Mouse (Mus musculus) ES-CJ7 (cell line): ENCODE results near the gene Psmd4.
A peak's percentile ranks its signal among the peaks of the same experiment; 100 is the strongest.
"Not testable (repeated sequence)": the region's sequence is repeated elsewhere in the genome, so short reads cannot be mapped to it uniquely, and the experiment has no call there.

ENCODE experiments used
- DNase-seq: peaks from one replicate; pipeline ENCODE4 v3.0.0; 2011; ENCODE audit warnings: low read depth, low spot score

The Psmd4 gene

GRCm38 (mm10) chr3:95042166-95042837 lies at the start of gene Psmd4:
Gene Psmd4 (minus strand): TSS chr3:95042614.
- peak; percentile 98 for DNase-seq

GRCm38 (mm10) chr3:95088071-95088470 lies 45.7 kb upstream of the Psmd4 start:
- DNase-seq = no peak

GRCm38 (mm10) chr3:95071606-95072005 lies 29.2 kb upstream of the Psmd4 start:
- peak; percentile 68 for DNase-seq

GRCm38 (mm10) chr3:95066570-95066969 lies 24.2 kb upstream of the Psmd4 start:
- DNase-seq = peak; percentile 81

- no peak for DNase-seq
These were observed 23.7 kb upstream of the Psmd4 start for GRCm38 (mm10) chr3:95066095-95066494.

GRCm38 (mm10) chr3:95065553-95065952 lies 23.1 kb upstream of the Psmd4 start:
- DNase-seq = no peak

- no peak for DNase-seq
These were observed 21.3 kb upstream of the Psmd4 start for GRCm38 (mm10) chr3:95063741-95064140.

GRCm38 (mm10) chr3:95058078-95058477 lies 15.7 kb upstream of the Psmd4 start:
- DNase-seq = no peak

- no peak for DNase-seq
These were observed 13.9 kb upstream of the Psmd4 start for GRCm38 (mm10) chr3:95056275-95056674.

GRCm38 (mm10) chr3:95054481-95055260 lies 12.3 kb upstream of the Psmd4 start:
- DNase-seq = no peak

GRCm38 (mm10) chr3:95053701-95054100 lies 11.3 kb upstream of the Psmd4 start:
- peak; percentile 86 for DNase-seq

- DNase-seq = peak; percentile 48
These were observed 10.5 kb upstream of the Psmd4 start for GRCm38 (mm10) chr3:95052959-95053358.

- DNase-seq = no peak
These were observed 5.5 kb upstream of the Psmd4 start for GRCm38 (mm10) chr3:95047914-95048313.

GRCm38 (mm10) chr3:95046462-95047057 lies 4.1 kb upstream of the Psmd4 start:
- DNase-seq = no peak

- DNase-seq = no peak
These were observed 837 bp upstream of the Psmd4 start for GRCm38 (mm10) chr3:95043251-95043650.

GRCm38 (mm10) chr3:95042838-95043229 lies 420 bp upstream of the Psmd4 start:
- DNase-seq = no peak

GRCm38 (mm10) chr3:95041625-95042024 lies 789 bp downstream of the Psmd4 start:
- no peak for DNase-seq

GRCm38 (mm10) chr3:95029953-95030352 lies 12.5 kb downstream of the Psmd4 start:
- DNase-seq = peak; percentile 30

GRCm38 (mm10) chr3:95029291-95029827 lies 13.1 kb downstream of the Psmd4 start:
- DNase-seq = not testable (repeated sequence)

GRCm38 (mm10) chr3:95028603-95029002 lies 13.8 kb downstream of the Psmd4 start:
- DNase-seq = no peak

GRCm38 (mm10) chr3:95027701-95028100 lies 14.7 kb downstream of the Psmd4 start:
- DNase-seq = no peak

GRCm38 (mm10) chr3:95027057-95027645 lies 15.3 kb downstream of the Psmd4 start:
- peak; percentile 34 for DNase-seq
